Mouse (Mus musculus) thymus, postnatal 4 days (tissue): ENCODE measurements at regions not wholly inside any gene's neighbourhood (a gene's known extent, or its start where the extent isn't known, plus 50 kb on each side); places are given as distances from the start of the nearest gene placed in this dataset.
A peak's percentile ranks its signal among the peaks of the same experiment; 100 is the strongest.

Source experiments
- DNase-seq: peaks from one replicate; pipeline ENCODE4 v3.0.0; 2021

DNA sequence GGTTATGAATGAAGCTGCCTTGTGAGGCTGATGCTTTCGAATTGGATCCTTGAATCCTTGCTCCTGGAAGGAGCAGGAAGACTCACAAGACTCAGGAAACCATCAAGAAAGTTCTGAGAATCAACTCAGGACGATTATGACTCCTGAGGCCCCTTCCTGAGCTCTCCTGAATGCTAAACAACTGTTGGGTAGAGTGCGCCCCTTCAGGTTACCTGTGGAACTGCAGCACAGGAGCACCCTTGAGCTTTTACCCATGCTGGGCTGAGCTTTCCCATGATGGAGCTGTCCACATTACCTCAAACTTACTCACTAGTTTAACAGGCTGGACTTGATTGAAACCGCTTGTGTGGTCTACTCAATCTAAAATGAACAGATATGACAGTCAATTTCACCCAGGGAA, 553.3 kb downstream of the Jrkl start:
- DNase-seq = peak; percentile 30

DNA sequence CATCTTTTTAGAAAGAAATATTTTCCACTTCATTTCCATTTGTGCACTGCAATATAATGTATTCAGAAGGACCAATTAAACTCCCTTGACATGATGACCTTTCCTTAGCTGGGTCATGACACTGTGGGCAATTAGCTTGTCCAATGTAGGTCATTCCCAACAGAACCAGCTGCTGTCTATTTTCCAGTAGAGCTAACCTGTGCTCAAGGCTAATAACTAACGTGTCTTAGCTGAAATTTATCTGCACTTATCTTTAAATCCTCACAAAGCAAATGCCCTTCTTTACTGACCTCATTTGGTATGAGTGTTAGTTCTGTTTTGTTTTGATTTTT, 554.7 kb downstream of the Jrkl start:
- no peak for DNase-seq

DNA sequence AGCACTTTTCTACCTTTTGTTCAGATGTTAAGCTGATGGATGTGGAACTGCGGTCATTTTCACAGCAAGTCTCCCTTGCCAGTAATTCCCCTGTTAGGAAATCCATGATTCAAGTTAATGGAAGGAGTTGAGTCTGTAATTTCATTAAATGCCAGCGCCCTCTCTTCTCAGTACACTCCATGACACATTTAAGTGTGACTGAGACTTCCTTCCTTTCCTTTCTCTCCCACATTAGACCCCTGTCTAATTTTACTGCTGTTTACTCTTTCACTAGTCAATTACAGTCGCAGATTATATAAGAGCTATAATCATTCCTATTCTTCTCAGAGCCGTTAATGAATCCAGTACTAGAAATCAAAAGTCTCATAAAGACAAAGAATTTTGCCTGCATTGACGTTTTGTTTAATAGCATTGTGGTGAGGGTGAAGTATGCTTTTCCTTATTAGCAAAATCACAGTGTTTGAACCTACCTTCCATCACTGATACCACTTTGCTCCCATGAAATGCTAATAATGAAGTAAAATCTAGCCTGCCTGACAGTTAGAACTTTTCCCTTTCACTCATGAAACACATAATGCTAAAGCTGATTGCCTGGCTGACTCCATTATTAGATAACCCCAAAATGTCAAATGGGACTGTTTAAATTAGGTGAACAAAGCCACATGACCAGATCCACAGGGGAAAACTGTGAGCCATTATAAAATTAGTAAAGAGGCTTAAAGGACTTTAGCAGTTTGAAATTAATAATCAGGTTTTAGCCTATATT, 555.3 kb downstream of the Jrkl start:
- DNase-seq = no peak
